Mouse (Mus musculus): ENCODE data around the gene Ap2a2.
"Not testable (repeated sequence)": the region's sequence is repeated elsewhere in the genome, so short reads cannot be mapped to it uniquely, and the experiment has no call there.

The Ap2a2 gene

DNA sequence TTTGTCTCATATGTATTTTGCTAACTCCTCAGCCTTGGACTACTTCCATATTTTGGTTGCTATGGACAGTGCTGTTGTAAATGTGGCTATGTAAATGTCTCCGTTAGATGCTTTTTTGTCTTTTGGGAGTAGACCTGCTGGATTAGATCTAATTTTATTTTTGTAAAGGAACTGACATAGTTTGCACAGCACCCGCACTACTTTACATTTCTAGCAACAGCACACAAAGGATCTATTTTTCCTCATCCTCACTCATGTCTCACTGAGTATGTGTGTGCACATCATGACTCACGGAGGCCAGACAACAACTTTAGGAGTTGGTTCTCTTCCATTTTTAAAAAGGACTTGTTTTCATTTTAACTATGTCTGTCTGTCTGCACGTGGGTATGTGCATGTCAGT, 45.7 kb downstream of the Ap2a2 start:
- no peak for DNase-seq

DNA sequence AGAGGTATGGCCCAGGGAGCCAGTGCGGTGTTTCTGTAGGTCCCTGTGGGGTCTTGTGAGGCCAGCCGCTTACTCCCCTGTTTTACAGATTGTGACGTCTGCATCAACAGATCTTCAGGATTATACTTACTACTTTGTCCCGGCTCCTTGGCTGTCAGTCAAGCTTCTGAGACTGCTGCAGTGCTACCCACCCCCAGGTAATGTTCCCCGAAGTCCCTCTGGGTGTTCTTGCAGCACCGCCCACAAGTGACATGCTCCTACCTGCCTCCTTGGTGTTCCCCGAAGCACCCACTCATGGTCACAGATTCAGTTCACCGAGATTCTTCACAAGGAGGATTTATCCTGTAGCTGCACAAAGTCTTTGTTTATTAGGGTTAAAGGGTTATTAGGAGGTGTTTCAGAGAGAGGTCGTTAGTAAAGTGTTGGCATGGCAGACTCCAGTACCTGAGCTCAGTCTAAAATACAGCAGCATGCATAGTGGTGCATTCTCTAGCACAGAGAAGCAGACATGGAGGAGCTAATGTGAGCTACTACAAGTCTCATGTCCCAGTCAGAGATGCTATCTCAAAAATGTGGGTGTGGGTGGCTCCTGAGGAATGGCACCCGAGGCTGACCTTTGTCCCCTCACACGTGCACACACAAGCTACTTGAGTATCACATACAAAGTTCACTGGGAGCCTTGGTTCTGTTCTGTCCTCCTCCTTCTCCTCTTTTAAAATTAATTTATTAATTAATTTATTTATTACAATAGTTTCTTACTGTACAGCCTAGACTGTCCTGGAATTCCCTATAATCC, 47.9 kb downstream of the Ap2a2 start:
- DNase-seq: no peak

DNA sequence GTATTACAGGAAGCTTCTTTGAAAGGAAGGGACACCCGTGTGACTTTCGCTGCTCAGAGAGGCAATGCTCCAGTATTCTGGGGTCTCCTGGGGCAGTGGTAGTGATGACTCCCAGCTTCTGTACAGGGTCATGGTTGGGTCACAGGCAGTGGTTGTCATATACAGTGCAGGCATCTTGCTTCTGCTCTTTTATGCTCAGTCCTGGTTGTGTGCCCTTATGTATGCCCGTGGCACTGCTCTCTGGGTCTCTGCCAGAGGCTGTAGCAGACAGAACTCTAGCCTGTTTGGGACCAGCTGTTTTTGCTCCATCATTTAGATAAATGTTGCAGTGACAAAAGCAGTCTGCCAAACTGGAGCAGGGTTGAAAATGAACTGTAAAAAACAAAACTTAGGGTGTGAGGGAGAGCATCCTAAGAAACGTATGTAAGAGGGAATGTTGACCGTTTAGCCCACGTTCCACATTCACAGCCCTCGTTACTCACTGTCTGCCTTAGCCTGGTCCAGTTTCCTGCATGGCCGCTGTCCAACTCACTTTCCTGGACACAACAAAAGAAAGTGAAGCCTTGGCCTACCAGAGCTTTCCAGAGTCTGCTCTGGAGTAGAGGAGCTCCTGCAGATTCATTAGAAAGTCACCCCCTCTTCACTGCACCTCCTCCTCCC, 49.9 kb downstream of the Ap2a2 start:
- peak; percentile 83 for DNase-seq

DNA sequence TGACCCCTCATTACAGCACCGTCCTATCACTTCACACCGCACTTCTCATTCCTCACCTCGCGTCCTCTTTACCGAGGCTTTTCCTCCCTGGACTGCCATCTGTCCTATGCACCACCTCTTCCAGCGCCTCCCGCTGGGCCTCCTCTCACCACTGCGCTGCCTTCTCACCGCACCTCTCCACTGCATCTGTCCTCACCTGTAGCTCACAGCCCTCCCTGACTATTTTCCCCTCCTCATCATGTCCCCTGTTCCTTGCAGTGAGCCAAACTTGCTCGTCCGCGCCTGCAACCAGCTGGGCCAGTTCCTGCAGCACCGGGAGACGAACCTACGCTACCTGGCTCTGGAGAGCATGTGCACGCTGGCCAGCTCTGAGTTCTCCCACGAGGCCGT, 50.4 kb downstream of the Ap2a2 start:
- DNase-seq: no peak

DNA sequence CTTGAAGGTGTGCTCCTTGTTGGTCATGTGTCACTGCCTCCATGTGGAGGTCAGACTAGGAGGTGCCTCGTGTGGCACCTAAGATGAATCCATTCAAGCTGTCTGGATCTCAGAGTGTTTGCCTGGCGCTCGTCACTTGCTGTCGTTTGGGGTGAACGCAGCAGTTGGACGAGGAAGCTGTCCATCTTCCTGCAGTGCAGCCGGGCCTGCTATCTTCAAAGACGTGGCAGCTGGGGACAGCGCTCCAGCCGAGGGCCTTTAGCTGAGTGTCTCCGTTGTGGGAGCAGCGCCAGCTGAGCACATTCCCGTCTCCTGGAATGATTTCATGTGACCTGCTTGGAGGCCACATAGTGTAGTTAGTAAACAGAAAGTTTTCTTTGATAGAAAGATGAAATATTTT, 50.8 kb downstream of the Ap2a2 start:
- peak; percentile 86 for DNase-seq

DNA sequence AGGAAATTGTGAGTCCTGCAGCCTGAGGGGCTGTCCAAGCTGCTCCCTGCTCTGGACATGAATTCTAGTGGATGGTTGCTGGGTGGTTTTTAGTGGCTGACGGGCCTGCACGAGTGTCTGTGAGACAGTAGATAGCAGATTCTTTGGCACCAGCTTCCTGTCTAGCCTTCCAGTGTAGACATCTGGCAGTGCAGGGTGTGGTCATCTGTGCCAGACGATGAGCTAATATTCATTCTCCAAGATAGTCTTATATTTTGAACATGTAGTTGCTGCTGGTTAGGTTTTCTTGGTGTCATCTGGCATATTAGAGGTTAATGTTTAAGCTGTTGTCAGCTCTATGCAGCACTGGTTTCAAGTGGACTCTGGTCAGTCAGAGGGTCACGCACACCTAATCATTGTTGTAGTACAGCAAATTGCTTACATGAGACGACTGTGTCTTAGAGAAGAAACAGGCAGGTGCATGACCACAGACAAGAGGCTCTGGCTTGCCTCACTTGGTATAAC, 52.4 kb downstream of the Ap2a2 start:
- DNase-seq: peak; percentile 35

DNA sequence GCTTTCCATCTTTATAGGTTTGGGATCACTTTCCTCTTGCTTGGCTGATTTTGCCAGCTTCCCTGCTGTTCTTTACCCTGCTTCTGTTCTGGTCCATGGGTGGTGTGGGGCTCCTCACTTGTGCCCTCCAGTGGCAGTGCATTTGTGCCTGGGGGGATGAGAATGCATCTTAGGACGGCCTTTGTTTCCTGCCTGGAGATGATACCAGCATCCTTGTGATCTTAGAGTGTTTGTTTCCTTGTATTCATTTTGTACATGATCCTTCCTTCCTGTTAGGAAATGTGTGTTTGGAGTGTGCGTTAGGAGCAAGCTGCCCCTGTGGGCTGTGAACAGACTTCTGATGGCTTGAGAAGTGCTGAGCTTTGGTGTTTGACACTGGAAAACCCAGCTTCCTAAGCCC, 62.2 kb downstream of the Ap2a2 start:
- peak; percentile 72 for DNase-seq

DNA sequence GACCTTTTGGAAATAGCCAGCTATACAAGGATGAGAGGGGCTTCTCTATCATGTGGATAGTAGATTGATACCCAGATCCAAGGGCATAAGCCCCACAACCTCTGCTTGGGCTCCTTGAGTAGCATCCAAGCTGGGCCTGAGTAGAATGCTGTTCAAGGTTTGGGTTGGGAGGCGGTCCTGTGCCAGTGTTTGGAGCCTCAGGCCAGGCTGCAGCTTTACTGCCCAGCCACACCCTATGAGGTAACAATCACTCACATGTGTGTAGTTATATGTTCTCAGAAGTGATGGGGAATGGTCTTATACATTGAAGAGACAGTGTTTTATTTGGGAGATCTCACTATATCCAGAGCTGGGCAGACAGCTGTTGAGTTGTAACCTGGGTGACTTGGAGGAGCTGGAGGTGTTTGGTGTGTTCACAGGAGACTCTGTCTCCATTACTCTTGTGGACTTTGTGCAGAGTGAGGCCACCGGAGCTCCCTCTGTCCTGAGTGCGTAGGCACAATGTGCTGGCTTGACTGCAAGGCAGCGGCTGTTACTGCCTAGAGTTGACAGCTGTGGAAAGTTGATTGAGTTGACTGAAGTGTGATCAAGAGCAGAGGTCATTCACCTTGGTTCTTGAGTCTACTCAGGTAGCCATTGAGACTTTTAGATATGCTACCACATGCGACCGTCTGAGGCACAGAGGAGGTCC, 63.3 kb downstream of the Ap2a2 start:
- DNase-seq: no peak

DNA sequence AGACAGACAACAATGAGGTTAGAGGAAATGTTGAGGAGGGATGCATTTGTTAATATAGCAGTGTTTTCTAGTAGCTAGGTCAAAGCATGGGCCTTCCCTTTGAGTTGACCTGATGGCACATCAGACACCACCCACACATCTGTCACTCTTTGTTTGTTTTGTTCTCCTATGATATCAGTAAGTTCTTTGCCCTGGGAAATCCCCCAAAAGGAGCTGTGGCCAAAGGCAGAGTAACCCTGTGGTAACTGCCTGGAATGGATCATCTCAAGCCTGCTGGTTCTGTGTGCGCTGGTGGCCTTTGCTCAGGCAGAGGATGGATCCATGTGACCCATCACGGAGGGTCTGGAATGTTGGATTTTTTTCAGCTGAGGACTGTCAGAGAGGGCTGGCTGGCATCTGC, 66.0 kb downstream of the Ap2a2 start:
- no peak for DNase-seq

DNA sequence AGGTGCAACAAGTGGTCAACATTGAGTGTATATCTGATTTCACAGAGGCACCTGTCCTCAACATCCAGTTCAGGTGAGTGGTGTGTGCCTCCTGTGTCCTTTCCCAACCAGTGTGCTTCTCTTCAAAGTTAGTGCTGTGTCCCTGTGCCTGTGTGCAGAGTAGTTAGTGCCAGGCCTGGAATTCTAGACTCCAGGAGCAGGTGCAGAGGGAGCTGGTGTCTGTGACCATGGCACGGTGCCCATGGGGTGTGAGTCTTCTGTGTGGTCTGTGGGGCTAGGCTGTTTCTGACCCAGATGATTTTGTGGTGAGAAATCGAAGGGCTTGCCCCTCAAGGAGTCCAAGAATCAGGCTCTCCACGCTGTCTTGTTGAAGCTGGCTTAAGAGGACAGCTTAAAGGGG, 67.3 kb downstream of the Ap2a2 start:
- DNase-seq: no peak

DNA sequence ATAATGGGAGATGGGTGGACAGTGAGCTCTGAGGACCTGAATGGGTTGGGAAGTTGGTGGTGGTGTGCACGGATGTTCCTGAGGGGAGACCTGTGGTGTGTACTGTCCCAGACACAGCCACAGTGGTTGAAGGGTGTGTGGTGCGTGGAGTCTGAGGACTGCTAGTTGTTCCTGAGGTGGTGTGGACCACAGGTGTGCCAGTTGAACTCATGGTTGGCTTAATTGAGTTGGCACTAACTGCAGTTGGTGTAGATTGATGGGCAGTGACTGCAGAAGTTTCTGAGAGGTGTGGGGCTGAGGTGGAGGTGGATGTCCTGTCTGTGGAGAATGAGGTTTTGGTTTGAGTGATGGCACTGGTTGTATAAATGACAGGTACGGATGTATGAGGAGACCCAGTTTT, 76.1 kb downstream of the Ap2a2 start:
- DNase-seq: not testable (repeated sequence)

DNA sequence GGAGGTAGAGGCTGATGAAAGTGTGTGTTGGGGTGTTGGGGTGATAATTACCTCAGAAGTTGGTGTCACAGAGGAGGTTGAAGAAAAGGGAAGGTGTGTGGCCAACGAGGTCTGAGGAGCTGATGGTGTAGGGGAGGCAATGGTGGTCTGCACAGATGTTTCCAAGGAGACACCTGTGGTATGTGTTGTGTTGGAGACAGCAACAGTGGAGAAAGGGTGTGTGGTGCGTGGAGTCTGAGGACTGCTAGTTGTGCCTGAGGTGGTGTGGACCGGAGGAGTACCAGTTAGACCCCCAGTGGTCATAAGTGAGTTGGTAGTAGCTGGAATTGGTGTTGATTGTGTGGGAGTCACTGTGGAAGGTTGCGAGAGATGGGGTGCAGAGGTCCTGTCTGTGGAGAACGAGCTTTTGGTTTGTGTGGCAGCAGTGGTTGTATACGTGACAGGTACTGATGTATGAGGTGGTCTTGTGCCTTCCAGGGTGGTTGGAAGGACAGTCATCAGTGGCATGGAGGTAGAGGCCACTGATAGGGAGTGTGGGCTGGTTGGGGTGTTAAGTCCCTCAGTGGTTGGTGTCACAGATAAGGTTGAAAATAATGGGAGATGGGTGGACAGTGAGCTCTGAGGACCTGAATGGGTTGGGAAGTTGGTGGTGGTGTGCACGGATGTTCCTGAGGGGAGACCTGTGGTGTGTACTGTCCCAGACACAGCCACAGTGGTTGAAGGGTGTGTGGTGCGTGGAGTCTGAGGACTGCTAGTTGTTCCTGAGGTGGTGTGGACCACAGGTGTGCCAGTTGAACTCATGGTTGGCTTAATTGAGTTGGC, 76.8 kb downstream of the Ap2a2 start:
- DNase-seq: not testable (repeated sequence)

DNA sequence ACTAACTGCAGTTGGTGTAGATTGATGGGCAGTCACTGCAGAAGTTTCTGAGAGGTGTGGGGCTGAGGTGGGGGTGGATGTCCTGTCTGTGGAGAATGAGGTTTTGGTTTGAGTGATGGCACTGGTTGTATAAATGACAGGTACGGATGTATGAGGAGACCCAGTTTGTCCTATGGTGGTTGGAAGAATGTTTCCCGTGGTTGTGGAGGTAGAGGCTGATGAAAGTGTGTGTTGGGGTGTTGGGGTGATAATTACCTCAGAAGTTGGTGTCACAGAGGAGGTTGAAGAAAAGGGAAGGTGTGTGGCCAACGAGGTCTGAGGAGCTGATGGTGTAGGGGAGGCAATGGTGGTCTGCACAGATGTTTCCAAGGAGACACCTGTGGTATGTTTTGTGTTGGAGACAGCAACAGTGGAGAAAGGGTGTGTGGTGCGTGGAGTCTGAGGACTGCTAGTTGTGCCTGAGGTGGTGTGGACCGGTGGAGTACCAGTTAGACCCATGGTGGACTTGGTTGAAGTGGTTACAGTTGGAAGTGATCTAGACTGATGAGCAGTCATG, 77.4 kb downstream of the Ap2a2 start:
- DNase-seq: not testable (repeated sequence)

DNA sequence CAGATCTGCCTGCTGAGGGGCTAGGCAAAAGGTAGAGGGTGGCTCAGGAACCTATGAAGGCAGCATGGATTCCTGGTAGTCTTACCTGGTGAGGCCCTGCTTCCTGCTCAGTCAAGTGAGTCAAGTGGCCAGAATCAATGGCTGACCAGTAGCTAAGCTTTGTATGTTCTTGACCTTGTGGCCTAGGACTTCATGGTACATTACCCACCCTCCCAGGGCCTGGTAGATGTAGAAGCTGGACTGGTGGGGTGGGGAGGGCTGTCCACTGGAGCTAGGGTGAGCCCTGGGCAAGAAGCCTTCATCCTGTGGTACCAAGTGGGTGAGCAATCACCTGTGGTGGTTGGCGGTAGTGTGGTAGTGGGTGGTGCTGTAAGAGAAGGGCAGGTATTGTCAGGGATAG, 80.4 kb downstream of the Ap2a2 start:
- DNase-seq: no peak

DNA sequence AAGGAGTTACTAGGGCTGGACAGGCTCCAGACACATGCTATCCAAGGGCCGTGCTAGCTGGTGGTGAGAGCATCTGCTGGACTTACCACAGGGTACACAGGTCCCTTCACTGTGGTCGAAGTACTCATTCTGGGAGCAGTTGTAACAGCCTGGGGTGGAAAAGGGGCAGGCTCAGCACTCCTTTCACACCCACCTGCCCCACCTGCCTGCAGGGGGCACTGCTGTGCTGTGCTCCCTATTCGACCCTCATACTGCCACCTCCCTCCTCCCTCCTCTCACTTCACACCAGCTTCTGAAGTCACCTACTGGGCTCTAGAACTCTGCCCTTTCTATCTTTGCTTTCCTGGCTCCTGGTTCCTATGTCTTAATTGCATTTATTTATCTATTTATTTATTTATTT, 81.2 kb downstream of the Ap2a2 start:
- peak; percentile 39 for DNase-seq

DNA sequence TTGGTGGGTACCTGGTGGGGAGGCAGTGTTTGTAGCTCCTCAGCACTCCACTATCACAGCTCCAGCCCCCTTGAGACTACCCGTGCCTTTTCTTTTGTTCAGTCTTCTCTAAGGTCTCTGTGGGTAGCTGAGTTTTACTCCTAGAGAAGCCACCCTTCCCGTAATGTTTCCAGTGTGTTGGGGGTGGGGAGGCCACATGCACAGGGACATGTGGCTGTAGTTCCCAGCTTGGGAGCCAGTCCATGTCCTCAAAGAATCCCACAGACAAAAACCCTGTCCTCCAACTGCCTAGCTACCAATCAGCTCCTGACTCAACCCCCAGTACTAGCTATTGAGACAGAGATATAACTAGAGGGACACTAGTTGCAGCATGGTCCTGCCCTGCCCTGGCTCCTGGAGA, 85.1 kb downstream of the Ap2a2 start:
- DNase-seq: no peak

DNA sequence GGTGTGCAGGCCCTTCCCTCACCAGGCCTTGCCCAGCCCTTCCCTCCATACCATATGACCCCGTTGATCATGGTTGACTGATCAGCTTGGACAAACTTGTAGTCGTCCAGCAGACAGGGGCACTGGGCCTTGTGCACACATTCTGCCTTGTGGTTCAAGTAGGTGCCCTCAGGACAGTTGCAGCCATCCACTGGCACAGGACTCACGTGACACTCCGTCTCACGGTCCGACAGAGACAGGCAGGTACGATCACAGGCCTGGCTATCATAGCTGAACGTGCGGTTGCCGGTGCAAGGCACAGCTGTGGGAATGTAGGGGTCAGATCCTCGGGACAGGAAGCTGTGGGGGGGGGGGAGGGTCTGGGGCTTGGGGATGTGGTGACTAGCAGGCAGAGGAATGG, 85.8 kb downstream of the Ap2a2 start:
- DNase-seq: no peak

DNA sequence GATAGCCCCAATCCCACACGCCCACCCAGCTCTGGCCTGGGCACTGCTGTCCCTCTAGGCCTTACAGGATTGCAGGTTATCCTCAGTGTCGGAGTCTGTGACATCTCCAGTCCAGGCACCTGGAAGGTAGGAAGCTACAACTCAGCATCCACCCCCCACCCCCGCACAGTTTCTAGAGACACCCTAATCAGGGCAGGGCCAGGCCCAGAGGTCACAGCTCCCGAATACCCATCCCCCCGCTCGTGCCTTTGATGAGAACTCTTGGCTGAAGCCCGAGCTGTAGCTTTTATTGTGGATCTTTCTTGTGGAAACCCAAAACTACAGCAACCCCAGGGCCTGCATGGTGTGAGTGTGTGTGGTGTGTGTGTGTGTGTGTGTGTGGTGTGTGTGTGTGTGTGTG, 90.2 kb downstream of the Ap2a2 start:
- DNase-seq: no peak

DNA sequence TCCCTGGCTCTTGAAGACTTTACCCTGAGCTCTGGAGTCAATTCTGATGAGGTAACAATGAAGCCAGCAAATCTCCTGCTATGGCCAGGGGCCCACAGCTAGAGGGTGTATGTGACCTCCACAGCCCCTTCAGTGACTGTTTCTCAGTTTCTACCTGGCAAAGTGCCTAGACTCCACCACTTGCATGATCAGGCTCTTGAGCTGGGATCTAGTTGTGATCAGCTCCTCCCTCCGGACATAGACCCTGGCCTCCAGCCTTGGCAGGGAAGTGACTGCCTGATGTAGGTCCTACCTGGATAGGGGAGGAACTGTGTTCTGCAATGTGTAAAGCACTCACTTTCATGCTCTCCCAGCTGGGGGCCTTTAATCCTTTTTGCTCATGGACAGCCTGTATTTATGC, 98.4 kb downstream of the Ap2a2 start:
- peak; percentile 41 for DNase-seq

DNA sequence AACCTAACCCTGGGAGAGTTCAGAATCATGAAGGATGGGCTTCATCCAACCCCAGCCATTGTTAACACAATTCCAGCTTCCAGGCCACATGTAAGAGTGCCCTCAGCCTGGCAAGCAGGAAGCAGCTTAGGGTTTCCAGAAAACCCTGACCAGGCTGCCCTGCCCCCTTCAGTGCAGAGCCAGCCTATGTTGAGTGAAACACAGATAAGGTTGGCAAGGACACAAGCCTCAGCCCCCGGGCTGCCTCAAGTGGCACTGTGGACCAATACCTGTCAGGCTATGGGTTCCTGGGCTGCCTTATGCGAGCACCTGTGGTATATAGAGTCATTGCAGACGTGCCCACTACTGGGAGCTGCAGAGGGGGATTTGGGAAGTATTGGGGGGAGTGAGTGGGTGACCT, 99.5 kb downstream of the Ap2a2 start:
- DNase-seq: peak; percentile 17

DNA sequence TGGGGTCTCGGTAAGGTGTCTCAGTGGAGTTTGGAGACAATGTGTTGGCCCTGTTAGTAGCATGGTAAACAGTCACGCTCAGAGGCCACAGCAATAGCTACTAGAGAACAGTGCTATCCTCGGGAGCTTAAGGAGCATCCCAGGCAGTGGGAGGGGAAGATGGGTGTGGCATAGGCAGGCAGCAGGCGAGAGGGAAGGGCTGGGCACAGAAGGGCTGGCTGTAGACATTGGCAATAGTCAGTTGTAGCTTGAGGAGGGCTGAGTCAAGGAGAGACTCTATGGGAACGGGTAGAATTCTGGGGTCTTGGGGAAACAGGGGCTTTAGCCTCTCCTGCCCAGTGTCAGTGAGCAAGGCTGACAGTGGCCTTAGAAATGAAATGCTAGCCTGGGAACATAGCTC, 100.2 kb downstream of the Ap2a2 start:
- DNase-seq: no peak

DNA sequence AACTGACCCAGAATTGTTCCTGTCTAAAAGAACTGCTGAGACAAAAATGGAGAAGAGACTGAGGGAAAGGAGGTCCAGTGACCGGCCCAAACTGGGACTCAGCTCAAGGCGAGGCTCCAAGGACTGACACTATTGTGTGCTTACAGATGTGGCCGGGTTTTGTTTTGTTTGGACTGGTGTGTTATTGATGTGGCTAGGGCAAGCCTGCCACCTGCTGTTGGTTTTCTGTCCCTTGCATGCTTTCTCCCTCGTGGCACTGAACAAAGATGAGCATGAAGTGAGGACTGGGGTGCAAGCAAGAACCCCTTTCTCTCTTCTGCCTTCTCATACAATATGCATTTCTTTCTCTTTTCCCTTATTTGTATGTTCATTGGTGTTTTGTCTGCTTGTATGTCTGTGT, 104.2 kb downstream of the Ap2a2 start:
- peak; percentile 69 for DNase-seq

DNA sequence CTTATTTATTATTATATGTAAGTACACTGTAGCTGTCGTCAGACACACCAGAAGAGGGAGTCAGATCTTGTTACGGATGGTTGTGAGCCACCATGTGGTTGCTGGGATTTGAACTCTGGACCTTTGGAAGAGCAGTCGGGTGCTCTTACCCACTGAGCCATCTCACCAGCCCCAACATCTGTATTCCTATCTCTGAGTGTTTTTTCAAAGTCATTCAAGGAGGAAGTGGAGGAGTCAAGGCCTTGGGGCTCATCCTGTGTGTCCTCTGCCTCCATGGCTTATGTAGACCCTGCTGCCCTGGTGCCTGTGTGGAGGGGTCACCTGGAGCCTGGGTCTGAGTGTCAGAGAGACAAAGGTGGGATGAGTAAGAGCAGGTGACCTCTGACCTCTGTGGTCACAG, 107.1 kb downstream of the Ap2a2 start:
- DNase-seq: not testable (repeated sequence)

Data from lung, postnatal 10 days (tissue).